Mouse (Mus musculus) CH12.LX (cell line): Measurements from ENCODE around the gene Tmc7. TPM values are rescaled to one million over a fixed set of nuclear protein-coding genes. Genes with fewer than 3 reads are reported as not detected.

Source experiments
- DNase-seq: peaks from one replicate; pipeline ENCODE4 v3.0.0-alpha.2; 2013; ENCODE audit errors: extremely low read depth
- H3K27ac ChIP-seq: 2 replicates; pipeline ENCODE4 v1.5.1; 2012; ENCODE audit warnings: low read depth, mild to moderate bottlenecking, control low read depth, moderate library complexity; ENCODE audit not compliant: insufficient read depth
- H3K27me3 ChIP-seq: replicated peaks from 2 replicates; pipeline ENCODE3; 2012; ENCODE audit warnings: inconsistent platforms
- H3K36me3 ChIP-seq, 2 experiments: replicated peaks in 1 of 2; 2 replicates each; pipeline versions ENCODE3 to v1.6.1; 2012; ENCODE audit warnings: inconsistent platforms in 1 of 2, low read length in 1 of 2, mild to moderate bottlenecking in 1 of 2, mixed read lengths in 1 of 2, moderate library complexity in 1 of 2; ENCODE audit not compliant: control insufficient read depth in 1 of 2, insufficient read depth in 1 of 2
- H3K4me1 ChIP-seq, 2 experiments: 2 replicates each; pipeline ENCODE4 v1.6.1; 2012; ENCODE audit warnings: inconsistent platforms in 1 of 2, moderate library complexity in 1 of 2; ENCODE audit not compliant: insufficient read depth in 2 of 2, control insufficient read depth in 1 of 2
- H3K4me2 ChIP-seq: 2 replicates; pipeline ENCODE4 v1.6.1; 2012; ENCODE audit warnings: low read depth, mild to moderate bottlenecking, control low read depth; ENCODE audit not compliant: poor library complexity, insufficient read depth, severe bottlenecking
- H3K4me3 ChIP-seq, 3 experiments: fragments of 150-350 bp in 1 of 3; sonication (generic) in 1 of 3; replicated peaks in 1 of 3; 2 replicates each; pipeline versions ENCODE3 to v1.5.1; 2011 to 2012; ENCODE audit warnings: low read depth in 2 of 3, low read length in 2 of 3, mild to moderate bottlenecking in 2 of 3, moderate library complexity in 2 of 3, control low read depth in 1 of 3, improper control_type of control experiment in 1 of 3, inconsistent platforms in 1 of 3, mixed read lengths in 1 of 3; ENCODE audit not compliant: poor library complexity in 1 of 3
- H3K79me2 ChIP-seq: replicated peaks from 2 replicates; pipeline ENCODE4 v1.6.1; 2012; ENCODE audit warnings: mild to moderate bottlenecking, moderate library complexity; ENCODE audit not compliant: control insufficient read depth, poor library complexity, insufficient read depth, severe bottlenecking; ENCODE audit errors: extremely low read depth
- H3K9ac ChIP-seq: 2 replicates; pipeline ENCODE4 v1.6.1; 2012; ENCODE audit warnings: low read depth, mild to moderate bottlenecking, control low read depth, moderate library complexity; ENCODE audit not compliant: insufficient read depth
- H3K9me3 ChIP-seq: replicated peaks from 2 replicates; pipeline ENCODE3; 2012; ENCODE audit warnings: low read length, inconsistent platforms, mixed read lengths
- BHLHE40 ChIP-seq: IDR thresholded peaks from 2 replicates; pipeline ENCODE4 v1.6.1; 2011; ENCODE audit warnings: mild to moderate bottlenecking, low read depth, low read length, improper control_type of control experiment
- CHD1 ChIP-seq: IDR thresholded peaks from 2 replicates; pipeline ENCODE4 v1.6.1; 2012; ENCODE audit warnings: low read depth, low read length, improper control_type of control experiment, inconsistent platforms
- ELF1 ChIP-seq: IDR thresholded peaks from 2 replicates; pipeline ENCODE4 v1.6.1; 2014; ENCODE audit warnings: low read depth, mild to moderate bottlenecking, inconsistent platforms, low read length, improper control_type of control experiment
- ETS1 ChIP-seq: conservative IDR thresholded peaks from 2 replicates; pipeline ENCODE4 v1.6.1; 2012; ENCODE audit warnings: low read depth, mild to moderate bottlenecking, inconsistent platforms, low read length, improper control_type of control experiment, moderate library complexity
- HCFC1 ChIP-seq: IDR thresholded peaks from 2 replicates; pipeline ENCODE4 v1.6.1; 2012; ENCODE audit warnings: low read depth, mild to moderate bottlenecking, inconsistent platforms, low read length, improper control_type of control experiment
- IRF4 ChIP-seq: IDR thresholded peaks from 2 replicates; pipeline ENCODE4 v1.6.1; 2014; ENCODE audit warnings: low read depth, mild to moderate bottlenecking, inconsistent platforms, low read length, improper control_type of control experiment
- JUN ChIP-seq: IDR thresholded peaks from 2 replicates; pipeline ENCODE4 v1.6.1; 2011; ENCODE audit warnings: low read depth, mild to moderate bottlenecking, low read length, improper control_type of control experiment, moderate library complexity; ENCODE audit not compliant: insufficient read depth
- JUND ChIP-seq: conservative IDR thresholded peaks from 2 replicates; pipeline ENCODE4 v1.6.1; 2011; ENCODE audit warnings: low read depth, low read length, improper control_type of control experiment
- KAT2A ChIP-seq: IDR thresholded peaks from 2 replicates; pipeline ENCODE4 v1.6.1; 2012; ENCODE audit warnings: low read length, improper control_type of control experiment, inconsistent platforms; ENCODE audit not compliant: insufficient replicate concordance
- MAZ ChIP-seq: IDR thresholded peaks from 2 replicates; pipeline ENCODE4 v1.6.1; 2012; ENCODE audit warnings: low read depth, mild to moderate bottlenecking, inconsistent platforms, low read length, improper control_type of control experiment, moderate library complexity
- MEF2A ChIP-seq: IDR thresholded peaks from 2 replicates; pipeline ENCODE4 v1.6.1; 2014; ENCODE audit warnings: low read depth, mild to moderate bottlenecking, inconsistent platforms, low read length, improper control_type of control experiment, borderline replicate concordance
- MYC ChIP-seq: IDR thresholded peaks from 2 replicates; pipeline ENCODE4 v1.6.1; 2011; ENCODE audit warnings: low read depth, mild to moderate bottlenecking, improper control_type of control experiment, low read length
- NRF1 ChIP-seq: IDR thresholded peaks from 2 replicates; pipeline ENCODE4 v1.6.1; 2014; ENCODE audit warnings: low read depth, mild to moderate bottlenecking, inconsistent platforms, low read length, improper control_type of control experiment, moderate library complexity
- POLR2A ChIP-seq: IDR thresholded peaks from 2 replicates; pipeline ENCODE4 v1.6.1; 2011; ENCODE audit warnings: low read depth, mild to moderate bottlenecking, improper control_type of control experiment, low read length
- POLR2AphosphoS2 ChIP-seq: IDR thresholded peaks from 2 replicates; pipeline ENCODE4 v1.6.1; 2011; ENCODE audit warnings: low read depth, low read length, improper control_type of control experiment
- RAD21 ChIP-seq: IDR thresholded peaks from 2 replicates; pipeline ENCODE4 v1.6.1; 2011; ENCODE audit warnings: low read depth, mild to moderate bottlenecking, low read length, improper control_type of control experiment, moderate library complexity
- SIN3A ChIP-seq: IDR thresholded peaks from 2 replicates; pipeline ENCODE4 v1.6.1; 2012; ENCODE audit warnings: low read length, improper control_type of control experiment, inconsistent platforms
- TBP ChIP-seq: conservative IDR thresholded peaks from 2 replicates; pipeline ENCODE4 v1.6.1; 2011; ENCODE audit warnings: low read depth, low read length, improper control_type of control experiment
- TCF12 ChIP-seq: IDR thresholded peaks from 2 replicates; pipeline ENCODE4 v1.6.1; 2014; ENCODE audit warnings: low read depth, mild to moderate bottlenecking, inconsistent platforms, low read length, improper control_type of control experiment
- USF1 ChIP-seq: IDR thresholded peaks from 2 replicates; pipeline ENCODE4 v1.6.1; 2014; ENCODE audit warnings: low read depth, mild to moderate bottlenecking, inconsistent platforms, low read length, improper control_type of control experiment
- USF2 ChIP-seq: conservative IDR thresholded peaks from 2 replicates; pipeline ENCODE4 v1.6.1; 2011; ENCODE audit warnings: low read depth, low read length, improper control_type of control experiment
- ZMIZ1 ChIP-seq: IDR thresholded peaks from 2 replicates; pipeline ENCODE4 v1.6.1; 2012; ENCODE audit warnings: low read depth, mild to moderate bottlenecking, inconsistent platforms, low read length, improper control_type of control experiment
- dilution Hi-C: fragments of 300-500 bp; cut with MboI; formaldehyde crosslinking; loops from 2 replicates; pipeline ENCODE4 v1.14.3; 2020; ENCODE audit warnings: low sequenced_read_pairs; ENCODE audit not compliant: extremely low pct_unique_long_range_greater_than_20kb, extremely low pct_ligation_motif_present
- in situ Hi-C: fragments of 300-500 bp; cut with MboI; formaldehyde crosslinking; loops from 3 replicates; pipeline ENCODE4 v1.14.3; 2019; ENCODE audit warnings: low sequenced_read_pairs, low pct_ligation_motif_present, low pct_unique_long_range_greater_than_20kb, mixed read lengths
- polyA plus RNA-seq: library from polyadenylated mRNA; unstranded; fragments of >175 nt; gene quantifications from 2 replicates; pipeline ENCODE4 v1.2.1, GENCODE M21; 2012; ENCODE audit warnings: low read depth; ENCODE audit not compliant: insufficient read length
- total RNA-seq, 2 experiments: library from RNA; depleted of rRNA; stranded (reverse); fragments of 300-350 nt in 1 of 2; fragments of >200 nt in 1 of 2; gene quantifications; 2 replicates each; pipeline ENCODE4 v1.2.3; 2012 to 2014

Gene Tmc7
- total and polyA plus RNA-seq, 3 experiments = 0.13 TPM; not detected in 2

DNA sequence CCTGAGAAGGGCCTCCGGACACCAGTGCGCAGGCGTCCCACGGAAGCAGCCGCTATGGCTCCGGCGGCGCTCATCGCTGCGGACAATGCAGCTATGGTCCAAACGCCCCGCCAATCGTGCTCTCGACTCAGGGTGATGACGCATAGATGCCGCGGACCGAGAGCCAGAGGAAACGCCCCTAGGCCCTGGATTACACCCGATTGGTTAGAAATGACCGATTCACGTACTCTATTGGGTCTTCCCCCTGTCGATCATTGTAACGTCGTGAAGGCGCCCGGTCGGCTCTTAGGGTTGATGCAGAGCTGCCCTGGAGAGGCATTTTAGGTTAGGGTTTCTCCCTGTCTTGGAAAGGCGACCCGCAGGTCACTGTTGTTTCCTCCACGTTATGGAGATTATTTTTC lies 51.4 kb downstream of the Tmc7 start, which contains the start of gene Coq7 (continued):
- no peak for TF ChIP-seq MYC
- peak; percentile 42; the same call in 1 of the 2 replicates for TF ChIP-seq KAT2A
- TF ChIP-seq USF1 = no peak
- TF ChIP-seq USF2 = no peak
- peak; percentile 74 for TF ChIP-seq POLR2A
- TF ChIP-seq JUND = peak; percentile 62
- TF ChIP-seq BHLHE40 = no peak
- peak; percentile 58; the same call in 1 of the 2 replicates for TF ChIP-seq ELF1
- peak; percentile 81 for TF ChIP-seq TBP
- TF ChIP-seq JUN = peak; percentile 61
- TF ChIP-seq IRF4 = no peak; the same call in 1 of the 2 replicates
- no peak for TF ChIP-seq CHD1
- TF ChIP-seq TCF12 = peak; percentile 40; the same call in 1 of the 2 replicates
- peak; percentile 54; the same call in 1 of the 2 replicates for TF ChIP-seq MEF2A
- TF ChIP-seq, all 38 proteins: peak for 12

DNA sequence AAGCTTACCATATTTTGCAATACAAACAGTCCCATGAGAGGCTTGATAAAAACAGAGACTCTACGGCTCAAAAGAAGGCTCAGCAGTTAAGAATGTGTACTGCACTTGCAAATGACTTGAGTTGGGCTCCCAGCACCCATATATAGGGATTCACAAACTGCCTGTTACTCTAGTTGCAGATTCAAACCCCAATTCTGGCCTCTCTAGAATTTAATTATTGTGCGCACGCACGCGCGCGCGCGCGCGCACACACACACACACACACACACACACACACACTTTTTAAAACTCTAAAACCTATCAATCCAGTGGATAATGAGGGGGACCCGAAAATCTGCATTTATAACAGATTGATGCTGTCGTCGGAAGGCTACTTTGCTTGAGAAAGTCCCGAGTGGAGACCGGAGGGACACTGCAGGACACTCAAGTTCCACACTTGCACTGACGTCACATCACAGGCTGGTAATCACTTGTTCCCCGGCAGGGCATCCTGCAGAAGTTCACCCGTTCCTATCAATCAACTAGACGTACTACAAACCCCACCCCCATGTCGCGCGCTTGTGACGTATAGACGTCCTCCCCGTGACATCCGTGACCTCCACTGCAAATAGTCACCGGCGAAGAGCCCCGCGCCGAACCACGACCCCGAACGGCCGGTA lies 51.9 kb downstream of the Tmc7 start:
- peaks cover 2% of the 10 kb centered on the region for H3K27me3 ChIP-seq
- no peaks in the 10 kb centered on the region for H3K79me2 ChIP-seq
- H3K4me1 ChIP-seq = peaks cover 0 to 13% of the 10 kb centered on the region in 2 experiments; a peak in 2 of 4 replicates
- no peaks in the 10 kb centered on the region for H3K9me3 ChIP-seq
- H3K36me3 ChIP-seq = peaks cover 0 to 21% of the 10 kb centered on the region in 2 experiments
- peak overlapping the region; percentile 99 for H3K4me2 ChIP-seq
- TF ChIP-seq POLR2AphosphoS2 = peak; percentile 7; the same call in 1 of the 2 replicates
- 0 out of 2 replicates have a peak, but pooled peaks have one; percentile 2 for TF ChIP-seq ETS1
- TF ChIP-seq CHD1 = 0 out of 2 replicates have a peak, but pooled peaks have one; percentile 29
- TF ChIP-seq BHLHE40 = peak; percentile 50; the same call in 1 of the 2 replicates
- no peak for TF ChIP-seq SIN3A
- peak; percentile 30; the same call in 1 of the 2 replicates for TF ChIP-seq JUN
- TF ChIP-seq HCFC1 = peak; percentile 80
- TF ChIP-seq USF2 = peak; percentile 30; the same call in 1 of the 2 replicates
- peak; percentile 7; the same call in 1 of the 2 replicates for TF ChIP-seq JUND
- TF ChIP-seq NRF1 = peak; percentile 59
- TF ChIP-seq MAZ = peak; percentile 73; the same call in 1 of the 2 replicates
- TF ChIP-seq RAD21 = no peak
- no peak for TF ChIP-seq ZMIZ1
- peak; percentile 64 for TF ChIP-seq USF1
- peak overlapping the region; percentile 70 for H3K9ac ChIP-seq
- dilution Hi-C loops (no loop called here), in situ Hi-C loops (no loop called here)
- H3K4me3 ChIP-seq = peak overlapping the region; percentile 71 to 91 (median 87)
- H3K27ac ChIP-seq = peak overlapping the region; percentile 89
- peak; percentile 98 for DNase-seq
